Mouse (Mus musculus) thymus, postnatal 4 days (tissue): ENCODE measurements around the gene Cflar.
A peak's percentile ranks its signal among the peaks of the same experiment; 100 is the strongest.
"Not testable (repeated sequence)": the region's sequence is repeated elsewhere in the genome, so short reads cannot be mapped to it uniquely, and the experiment has no call there.

ENCODE experiments used
- DNase-seq: peaks from one replicate; pipeline ENCODE4 v3.0.0; 2021

Cflar gene

GRCm38 (mm10) chr1:58734043-58734920 lies 23.0 kb downstream of the Cflar start:
- DNase-seq = no peak

- DNase-seq = no peak
Observed at GRCm38 (mm10) chr1:58735962-58736361, 24.7 kb downstream of the Cflar start.

DNA sequence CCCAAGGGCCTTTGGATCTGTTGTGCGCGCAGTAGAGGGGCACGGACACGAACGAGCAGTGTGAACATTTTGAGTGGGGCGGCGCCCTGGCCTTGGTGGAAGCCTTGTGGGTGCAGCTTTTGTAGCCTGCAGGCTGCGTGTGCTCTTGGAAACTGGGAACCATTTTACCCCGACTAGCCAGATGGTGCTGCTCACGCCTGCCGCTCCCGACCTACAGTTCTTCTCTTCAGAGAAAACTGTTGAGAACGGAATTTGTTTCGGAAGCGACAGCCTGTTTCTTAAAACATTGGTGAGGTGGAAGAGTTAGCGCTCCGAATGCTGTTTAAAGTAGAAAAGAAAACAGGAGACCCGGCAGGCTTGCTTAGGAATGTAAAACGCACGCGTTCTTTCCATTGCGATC lies 25.7 kb downstream of the Cflar start:
- DNase-seq = no peak

GRCm38 (mm10) chr1:58739529-58739928 lies 28.2 kb downstream of the Cflar start:
- DNase-seq = no peak

- DNase-seq = no peak
Observed at GRCm38 (mm10) chr1:58742571-58743021, 31.3 kb downstream of the Cflar start.

DNA sequence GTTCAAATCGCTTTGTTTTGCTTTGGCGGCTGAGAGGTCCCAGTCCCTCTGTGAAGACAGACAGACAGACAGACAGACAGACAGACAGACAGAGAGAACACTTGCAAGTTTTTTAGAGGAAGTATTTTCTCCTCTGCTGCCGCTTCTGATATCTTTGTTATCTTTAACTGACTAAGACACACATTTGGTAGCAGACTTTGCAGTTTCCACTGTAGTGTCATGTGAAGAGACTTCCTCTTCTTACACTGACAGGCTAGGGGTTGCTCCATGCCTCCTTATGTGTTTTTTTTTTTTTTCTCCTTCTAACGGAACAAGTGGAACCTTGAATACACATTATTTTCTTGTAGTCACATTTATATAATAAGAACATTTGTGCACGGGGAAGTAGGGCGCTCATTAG lies 31.9 kb downstream of the Cflar start:
- no peak for DNase-seq

DNA sequence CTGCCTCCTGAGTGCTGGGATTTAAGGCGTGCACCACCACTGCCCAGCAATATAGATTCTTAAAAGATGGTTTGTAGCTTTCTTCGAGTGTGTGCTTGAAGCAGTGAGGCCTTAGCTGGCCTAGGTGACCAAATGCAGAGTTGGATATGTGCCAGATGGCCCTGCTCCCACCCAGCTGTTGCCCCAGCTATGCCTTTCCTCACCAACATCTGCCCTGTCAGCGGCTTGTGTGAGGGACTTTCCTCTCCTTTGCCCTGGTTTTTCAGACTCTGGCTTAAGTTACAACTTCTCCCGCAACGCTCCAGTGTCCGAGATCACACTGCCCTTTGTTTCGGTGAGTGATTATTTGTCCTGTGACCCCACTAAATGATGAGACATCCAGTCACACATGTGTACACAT lies 33.3 kb downstream of the Cflar start:
- no peak for DNase-seq

GRCm38 (mm10) chr1:58746880-58747279 lies 35.6 kb downstream of the Cflar start:
- peak; percentile 54 for DNase-seq

- no peak for DNase-seq
Observed at GRCm38 (mm10) chr1:58759451-58759850, 48.1 kb downstream of the Cflar start.

- no peak for DNase-seq
Observed at GRCm38 (mm10) chr1:58760581-58760980, 49.3 kb downstream of the Cflar start.

DNA sequence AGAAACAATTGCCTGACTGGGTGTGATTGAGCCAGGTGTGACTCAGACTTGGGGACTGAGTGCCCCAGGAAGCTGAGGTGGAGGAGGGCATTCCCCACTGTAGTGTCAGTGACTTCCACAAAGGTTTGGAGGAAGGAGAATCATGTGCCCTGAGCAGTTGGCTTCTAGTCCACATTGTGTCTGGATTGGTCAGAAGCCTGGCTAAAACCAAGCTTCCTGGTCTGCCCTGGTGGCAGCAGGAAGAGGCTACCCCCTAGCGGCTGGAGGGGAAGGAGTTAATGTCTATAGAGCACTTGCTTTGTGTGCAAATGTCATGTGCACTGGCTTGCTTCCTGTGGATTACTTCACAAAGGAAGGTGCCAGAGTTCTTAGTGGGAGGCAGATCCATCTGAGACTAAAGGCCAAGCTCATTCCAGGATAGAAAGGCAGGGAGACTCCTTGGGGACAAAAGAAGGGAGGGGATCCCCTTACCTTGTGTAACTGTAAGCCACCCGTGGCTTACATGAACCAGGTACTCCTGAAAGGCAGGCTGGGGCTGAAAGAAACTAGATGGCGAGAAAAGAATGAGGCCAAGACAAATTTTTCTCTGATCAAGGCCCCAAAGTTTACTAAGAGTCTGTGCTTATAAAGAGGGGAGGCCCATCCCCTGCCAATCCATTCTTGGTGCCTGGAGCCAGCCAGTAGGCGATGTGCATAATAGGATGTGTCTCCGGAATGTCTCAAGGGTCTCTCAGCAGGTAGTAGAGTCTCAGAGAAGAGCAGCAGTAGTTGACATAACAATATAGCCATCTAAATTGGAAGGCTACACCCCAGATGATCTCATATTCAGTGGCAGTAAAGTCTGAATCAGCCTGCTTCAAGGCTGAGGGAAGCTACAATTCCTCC lies 50.3 kb downstream of the Cflar start:
- DNase-seq = peak; percentile 60

- no peak for DNase-seq
Observed at GRCm38 (mm10) chr1:58762576-58762975, 51.3 kb downstream of the Cflar start.

DNA sequence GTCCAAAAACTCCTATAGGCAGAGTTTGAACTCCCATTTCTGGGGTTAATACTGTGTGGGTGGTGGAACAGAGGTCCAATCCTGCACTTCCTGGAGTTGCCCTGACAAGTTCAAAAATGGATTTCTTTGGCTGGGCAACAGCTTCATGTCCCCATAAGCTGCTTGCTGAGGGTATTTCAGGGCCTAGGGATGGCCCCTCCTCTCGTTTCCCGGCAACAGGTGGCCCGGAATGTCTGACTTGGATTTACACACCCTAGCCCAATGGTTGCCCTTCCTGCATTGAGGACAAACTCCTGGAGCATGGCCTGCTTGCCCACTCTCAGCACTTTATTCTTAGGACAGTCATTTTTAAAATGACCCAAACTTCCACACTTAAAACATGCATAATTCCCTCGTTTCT lies 55.1 kb downstream of the Cflar start:
- DNase-seq = not testable (repeated sequence)

GRCm38 (mm10) chr1:58769136-58769535 lies 57.8 kb downstream of the Cflar start:
- DNase-seq = no peak

DNA sequence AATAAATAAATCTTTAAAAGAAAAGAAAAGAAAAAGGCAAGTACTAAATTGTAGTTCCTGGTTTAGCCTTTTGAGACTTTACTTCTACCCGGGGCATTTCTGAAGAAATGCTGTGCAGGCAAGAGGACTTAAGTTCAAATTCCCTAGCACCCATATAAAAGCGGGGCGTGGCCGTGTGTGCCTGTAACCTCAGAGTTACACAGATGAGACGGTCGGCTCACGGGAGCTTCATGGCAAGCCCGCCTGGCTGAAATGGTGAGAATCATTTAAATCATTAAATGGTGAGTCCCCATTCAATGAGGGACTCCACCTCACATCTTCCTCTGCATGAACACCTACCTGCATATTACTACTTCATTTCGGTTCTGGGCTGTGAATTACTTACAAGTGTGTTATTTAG lies 58.4 kb downstream of the Cflar start:
- DNase-seq = no peak

GRCm38 (mm10) chr1:58770111-58770720 lies 58.9 kb downstream of the Cflar start:
- DNase-seq = peak; percentile 54

GRCm38 (mm10) chr1:58772084-58772483 lies 60.8 kb downstream of the Cflar start:
- DNase-seq = no peak

DNA sequence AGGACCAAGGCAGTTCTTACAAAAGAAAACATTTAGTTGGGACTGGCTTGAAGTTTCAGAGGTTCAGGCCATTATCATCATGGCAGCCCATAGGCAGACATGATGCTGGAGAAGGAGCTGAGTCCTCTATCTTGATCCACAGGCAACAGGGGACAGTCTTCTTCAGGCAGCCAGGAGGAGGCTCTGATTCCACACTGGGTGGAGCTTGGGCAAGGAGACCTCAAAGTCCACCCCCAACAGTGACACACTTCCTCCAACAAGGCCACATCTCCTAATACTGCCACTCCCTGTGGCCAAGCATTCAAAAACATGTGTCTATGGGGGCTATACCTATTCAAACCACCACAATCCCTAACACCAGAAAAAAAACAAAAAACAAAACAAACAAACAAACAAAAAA lies 62.0 kb downstream of the Cflar start:
- DNase-seq = no peak

DNA sequence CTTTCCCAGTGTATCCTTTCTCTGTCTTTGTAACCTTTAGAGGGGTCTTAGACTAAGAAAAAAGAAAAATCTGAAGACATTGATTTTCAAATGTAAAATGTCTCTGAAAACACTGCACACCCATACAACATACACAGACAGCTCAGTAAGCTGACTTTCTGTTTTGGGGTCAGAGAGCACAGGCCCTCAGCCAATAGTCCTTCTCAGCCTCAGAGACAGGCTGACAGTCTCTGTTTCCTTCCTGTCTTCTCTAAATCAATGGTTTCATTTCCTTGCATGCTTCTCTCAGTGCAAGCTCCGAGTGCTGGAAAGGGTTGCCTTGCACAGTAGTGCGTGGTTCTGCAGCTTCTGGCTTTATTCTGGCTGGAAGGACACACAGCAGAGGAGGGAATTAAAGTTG lies 62.6 kb downstream of the Cflar start:
- no peak for DNase-seq

DNA sequence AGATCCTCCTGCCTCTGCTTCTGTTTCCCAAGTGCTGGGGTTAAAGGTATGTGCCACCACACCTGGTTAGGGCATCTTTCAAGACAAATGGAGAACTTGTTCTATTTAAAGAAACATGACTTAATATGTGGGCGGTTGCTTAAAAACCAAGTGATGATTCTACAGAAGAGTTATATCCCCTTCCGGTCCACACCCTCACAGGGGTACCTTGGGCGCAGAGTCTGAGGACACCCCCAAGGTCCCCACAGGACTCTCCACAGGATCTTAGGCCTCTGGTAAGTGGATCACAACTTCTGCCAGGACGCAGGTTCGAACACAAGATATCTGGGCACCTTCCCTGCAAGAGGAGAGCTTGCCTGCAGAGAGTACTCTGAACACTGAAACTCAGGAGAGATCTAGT lies 64.1 kb downstream of the Cflar start:
- no peak for DNase-seq

DNA sequence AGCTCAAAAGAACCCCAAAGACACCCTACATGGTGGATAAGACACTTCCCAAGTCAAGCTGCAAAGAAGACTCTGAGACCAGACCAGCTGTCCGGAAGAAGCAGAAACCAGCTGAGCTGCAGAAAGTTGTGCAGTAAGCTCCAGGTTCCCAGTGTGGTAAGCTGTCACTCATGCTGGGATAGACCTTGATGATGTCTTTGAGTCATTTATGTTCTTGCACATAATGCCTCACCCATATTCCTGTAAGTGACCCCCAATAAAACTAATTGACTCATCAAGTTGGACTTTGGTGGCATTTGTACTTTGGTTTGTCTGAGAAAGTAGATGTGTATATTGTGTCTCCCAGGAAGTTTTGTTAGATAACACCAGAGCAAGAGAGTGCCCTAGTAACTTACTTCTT lies 66.3 kb downstream of the Cflar start:
- DNase-seq = no peak

- peak; percentile 48 for DNase-seq
Observed at GRCm38 (mm10) chr1:58778226-58778625, 66.9 kb downstream of the Cflar start.

DNA sequence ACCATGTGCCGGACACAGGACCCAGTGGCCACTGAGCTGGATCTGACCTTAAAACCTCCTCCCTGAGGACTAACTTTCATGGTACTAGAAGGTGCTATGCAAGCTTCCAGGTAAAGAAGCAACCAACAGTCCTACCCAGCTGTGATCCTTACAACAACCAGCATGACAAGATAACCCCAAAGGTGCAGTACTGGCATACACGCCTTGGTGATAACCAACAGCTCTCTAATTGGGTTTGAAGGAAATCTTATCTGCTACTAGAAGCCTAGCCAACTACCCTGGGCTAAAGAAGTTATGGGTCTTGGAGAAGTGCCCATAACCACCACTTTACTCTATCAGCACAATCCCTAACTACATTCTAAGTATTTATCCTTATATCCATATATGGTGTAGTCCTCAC lies 75.0 kb downstream of the Cflar start:
- no peak for DNase-seq
